Mouse (Mus musculus): ENCODE data around the gene Cpne5.
"Not testable (repeated sequence)": the region's sequence is repeated elsewhere in the genome, so short reads cannot be mapped to it uniquely, and the experiment has no call there.

Gene Cpne5

DNA sequence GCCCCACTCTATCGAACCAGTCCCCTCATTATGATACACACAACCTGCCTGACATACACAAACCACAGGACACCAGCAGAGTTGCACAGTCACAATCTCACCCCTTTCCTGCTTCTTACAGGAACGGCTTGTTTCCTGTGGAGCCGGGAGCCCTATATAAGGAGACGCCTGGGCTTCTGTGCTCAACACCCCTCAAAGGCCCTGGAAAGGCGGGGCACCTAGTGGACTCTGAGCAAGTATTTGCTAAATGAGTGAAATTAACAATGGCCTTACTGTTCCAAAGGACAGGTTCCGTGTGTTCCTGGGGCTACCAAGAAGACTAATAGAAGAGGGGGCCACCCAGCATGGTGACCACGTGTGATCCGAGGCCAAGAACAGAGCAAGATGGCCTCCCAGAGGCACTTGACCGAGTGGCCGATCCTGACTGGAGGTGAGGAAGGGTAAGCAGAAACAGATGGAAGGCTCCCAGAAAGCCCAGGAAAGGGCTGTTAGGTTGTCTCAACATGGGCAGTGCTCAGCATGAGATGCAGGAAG lies 20.1 kb upstream of the Cpne5 start:
- CTCF ChIA-PET = no interaction called here

GRCm38 (mm10) chr17:29257001-29257511 lies 19.1 kb upstream of the Cpne5 start:
- CTCF ChIA-PET = interaction anchor here (0.5 kb wide), 1 partner anchor 280 kb away, joined by 5 read pairs; no protein-coding TSS in a partner anchor

GRCm38 (mm10) chr17:29256507-29256906 lies 18.5 kb upstream of the Cpne5 start:
- CTCF ChIA-PET = interaction anchor here (1.2 kb wide), 1 partner anchor 90 kb away, joined by 3 read pairs; no protein-coding TSS in a partner anchor

GRCm38 (mm10) chr17:29254784-29255183 lies 16.8 kb upstream of the Cpne5 start:
- CTCF ChIA-PET = interaction anchor here (0.6 kb wide), 1 partner anchor 21 kb away, joined by 4 read pairs; no protein-coding TSS in a partner anchor

DNA sequence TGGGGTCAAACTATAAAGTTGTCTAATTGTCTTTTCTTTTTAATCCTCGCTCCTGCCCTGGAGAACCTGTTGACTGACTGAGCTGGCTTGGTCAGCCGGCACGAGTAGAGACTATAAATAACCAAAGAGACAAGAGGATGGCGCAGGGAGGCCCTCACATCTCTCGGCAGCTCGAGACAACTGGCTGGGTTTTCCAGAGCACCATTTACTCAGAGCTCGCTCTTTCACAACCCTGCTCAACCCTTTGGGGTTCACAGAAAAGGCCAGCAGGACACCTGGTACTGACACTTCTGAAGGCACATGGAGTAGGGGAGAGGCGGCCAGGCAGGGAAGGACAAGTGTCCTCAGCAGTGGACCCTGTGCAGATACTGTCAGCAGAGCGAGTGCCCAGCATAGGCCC lies 15.7 kb upstream of the Cpne5 start:
- CTCF ChIA-PET = no interaction called here

- CTCF ChIA-PET = interaction anchor here (0.9 kb wide), 1 partner anchor 9 kb away, joined by 10 read pairs; no protein-coding TSS in a partner anchor
Measured at GRCm38 (mm10) chr17:29253236-29253635, 15.3 kb upstream of the Cpne5 start.

DNA sequence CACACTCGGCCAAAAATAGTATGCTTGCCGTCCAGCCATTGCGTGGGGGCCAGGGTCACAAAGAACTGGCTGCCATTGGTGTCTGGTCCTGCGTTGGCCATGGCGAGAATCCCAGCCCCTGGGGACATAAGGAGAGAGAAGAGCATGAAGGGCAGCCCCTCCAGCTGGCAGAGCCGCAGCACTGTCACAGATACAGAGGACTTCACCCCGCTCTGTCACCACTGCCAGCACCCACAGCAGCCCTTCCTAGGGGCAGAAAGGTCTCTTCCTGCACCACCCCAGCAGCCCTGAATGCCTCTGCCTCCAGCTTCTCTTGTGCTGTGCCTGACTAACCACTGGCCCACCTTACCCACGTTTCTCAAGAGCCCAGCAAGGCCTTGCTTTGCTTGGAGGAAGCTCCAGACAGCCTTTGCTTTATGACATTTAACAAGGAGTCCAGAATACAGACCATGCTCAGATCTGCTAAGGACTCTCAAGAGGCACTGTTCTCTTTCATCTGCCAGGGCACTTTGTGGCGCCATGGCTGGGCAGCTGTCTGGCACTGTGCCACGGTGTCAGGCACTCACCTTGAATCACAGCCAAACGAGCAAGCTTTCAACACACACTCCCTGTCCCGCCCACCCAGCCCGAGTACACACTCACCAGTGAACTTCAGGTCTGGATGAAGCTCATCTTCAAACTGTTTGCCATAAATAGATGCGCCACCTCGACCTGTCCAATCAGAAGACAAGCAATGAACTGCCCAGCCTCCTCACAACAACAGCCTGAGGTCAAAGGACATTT lies 13.8 kb upstream of the Cpne5 start:
- CTCF ChIA-PET = no interaction called here

- CTCF ChIA-PET = not testable (repeated sequence)
Measured at GRCm38 (mm10) chr17:29251006-29251405, 13.0 kb upstream of the Cpne5 start.

DNA sequence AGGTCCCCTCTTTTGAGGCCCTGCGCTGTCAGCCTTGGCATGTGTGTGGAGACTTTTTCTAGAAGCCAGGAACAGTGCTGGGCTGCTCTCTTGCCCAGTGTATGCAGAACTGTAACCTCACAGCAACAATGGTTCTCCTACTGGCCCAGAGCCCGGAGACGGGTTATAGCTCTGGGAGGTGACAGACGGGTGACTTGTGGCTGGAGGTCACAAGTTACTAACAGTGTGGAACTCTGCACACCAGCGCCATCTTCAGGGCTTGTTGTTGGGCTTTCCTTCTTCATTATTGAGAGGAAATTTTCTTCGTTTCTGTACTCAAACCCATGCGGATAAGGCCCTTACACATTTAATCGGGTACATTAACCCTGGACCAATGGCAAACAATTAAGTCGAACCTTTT lies 11.5 kb upstream of the Cpne5 start:
- CTCF ChIA-PET = no interaction called here

- CTCF ChIA-PET = no interaction called here
Measured at GRCm38 (mm10) chr17:29247881-29248280, 9.9 kb upstream of the Cpne5 start.

- CTCF ChIA-PET = interaction anchor here (0.7 to 1.3 kb wide), 5 partner anchors 75 to 259 kb away, joined by 3 to 12 read pairs (median 4); no protein-coding TSS in a partner anchor
Measured at GRCm38 (mm10) chr17:29246602-29247001, 8.6 kb upstream of the Cpne5 start.

DNA sequence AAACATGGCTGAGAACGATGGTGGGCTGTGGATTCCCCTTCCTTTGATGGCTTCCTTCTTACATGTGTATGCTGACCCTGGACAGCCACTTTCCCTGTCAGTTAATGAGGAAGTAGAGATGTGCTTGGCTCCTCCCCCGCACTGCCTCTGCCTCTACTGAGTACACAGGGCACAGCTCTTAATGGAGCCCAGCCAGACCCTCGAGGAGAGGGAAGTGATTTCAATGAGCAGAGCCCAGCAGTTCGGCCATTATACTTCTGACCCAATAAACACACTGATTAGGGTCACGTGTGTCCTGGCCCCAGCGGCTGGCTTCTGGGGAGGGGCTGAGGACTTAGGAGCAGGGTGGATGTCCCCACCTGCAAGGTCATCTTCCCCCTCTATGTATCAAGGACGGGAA lies 7.8 kb upstream of the Cpne5 start:
- CTCF ChIA-PET = interaction anchor here (0.6 to 1.3 kb wide), 4 partner anchors 74 to 231 kb away, joined by 4 to 12 read pairs (median 6); no protein-coding TSS in a partner anchor

- CTCF ChIA-PET = interaction anchor here (0.5 to 0.6 kb wide), 3 partner anchors 23 to 230 kb away, joined by 3 to 8 read pairs (median 7); no protein-coding TSS in a partner anchor
Measured at GRCm38 (mm10) chr17:29244912-29245311, 6.9 kb upstream of the Cpne5 start.

- CTCF ChIA-PET = no interaction called here
Measured at GRCm38 (mm10) chr17:29238421-29238945, 516 bp upstream of the Cpne5 start.

DNA sequence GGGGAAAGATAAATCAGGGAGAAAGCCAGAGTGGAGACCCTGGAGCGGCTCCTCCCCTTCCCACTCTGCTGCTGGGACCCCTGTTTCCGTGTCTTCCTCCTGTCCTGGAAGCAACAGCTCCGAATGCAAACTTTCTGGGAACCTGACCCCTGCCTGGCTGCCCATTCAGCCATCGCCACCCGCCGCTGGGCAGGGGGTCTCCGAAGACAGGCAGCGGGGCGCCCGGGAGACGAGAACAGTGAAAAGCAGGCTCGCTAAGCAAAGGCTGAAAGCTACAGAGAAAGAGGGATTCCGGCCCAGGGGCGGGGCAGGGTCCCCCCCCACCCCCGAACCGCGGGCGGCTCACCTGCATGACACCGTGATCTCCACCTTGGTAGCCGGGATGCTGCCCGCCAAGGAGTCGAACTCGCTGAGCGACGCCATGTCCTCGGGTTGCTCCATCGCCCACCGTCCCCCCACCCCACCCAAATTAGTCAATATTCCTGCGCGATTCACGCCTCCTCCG lies 648 bp downstream of the Cpne5 start:
- CTCF ChIA-PET = no interaction called here

GRCm38 (mm10) chr17:29236111-29236510 lies 1.9 kb downstream of the Cpne5 start:
- CTCF ChIA-PET = no interaction called here

DNA sequence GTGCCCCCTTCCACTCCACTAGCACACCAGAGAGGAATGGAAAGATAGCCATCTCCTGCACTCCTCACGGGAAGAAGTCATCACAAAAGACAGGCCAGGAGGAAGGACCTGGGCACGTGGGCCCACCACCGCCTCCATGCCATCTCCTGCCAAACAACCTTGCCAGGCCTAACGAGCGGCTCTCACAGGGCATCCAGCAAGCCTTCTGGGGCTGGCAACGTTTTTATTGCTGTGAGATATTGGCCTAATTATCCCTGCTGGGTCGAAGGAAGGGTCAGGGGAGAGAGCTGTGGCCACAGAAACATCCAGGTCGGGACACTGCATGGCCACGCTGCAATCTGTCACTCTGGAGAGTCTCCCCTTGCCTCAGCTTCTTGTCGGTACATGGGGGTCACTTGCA lies 6.9 kb downstream of the Cpne5 start:
- CTCF ChIA-PET = no interaction called here

- CTCF ChIA-PET = no interaction called here
Measured at GRCm38 (mm10) chr17:29220631-29221030, 17.3 kb downstream of the Cpne5 start.

DNA sequence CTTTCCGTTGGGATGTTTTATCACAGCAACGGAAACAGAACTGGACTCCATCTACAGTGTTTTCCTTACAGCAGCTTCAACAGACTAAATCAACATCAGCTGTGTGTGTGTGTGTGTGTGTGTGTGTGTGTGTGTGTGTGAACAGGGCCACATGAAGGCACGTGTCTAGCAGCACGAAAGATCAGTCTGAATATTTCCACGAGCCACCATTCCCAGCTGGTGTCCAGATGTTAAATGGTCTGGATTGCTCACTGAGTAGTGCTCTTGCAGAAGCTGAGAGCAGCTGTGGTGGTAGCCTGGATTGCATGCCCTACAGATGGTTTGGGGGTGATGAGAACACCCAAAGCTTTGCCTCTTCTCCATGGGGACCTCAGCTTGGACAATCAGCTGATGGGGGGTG lies 19.9 kb downstream of the Cpne5 start:
- CTCF ChIA-PET = interaction anchor here (0.6 kb wide), 1 partner anchor 301 kb away, joined by 3 read pairs; no protein-coding TSS in a partner anchor

DNA sequence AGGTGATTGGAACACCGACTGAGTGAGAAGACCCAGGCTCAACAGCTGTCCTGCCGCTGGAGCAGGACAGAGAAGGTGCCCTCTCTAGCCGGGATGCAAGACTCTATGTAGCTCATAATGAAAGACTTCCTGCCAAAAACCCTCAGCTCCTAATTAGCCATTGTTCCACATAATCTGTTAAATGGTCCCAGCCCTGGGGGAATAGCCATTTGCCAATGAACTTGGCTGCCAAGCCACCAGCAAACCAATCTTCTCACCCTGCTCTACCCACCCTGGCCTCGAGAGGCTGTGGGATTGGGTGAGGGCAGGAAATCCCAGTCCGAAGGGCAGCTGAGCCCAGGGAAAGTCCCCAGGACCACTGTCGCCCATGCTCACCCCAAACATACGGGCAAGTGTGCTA lies 21.9 kb downstream of the Cpne5 start:
- CTCF ChIA-PET = no interaction called here

DNA sequence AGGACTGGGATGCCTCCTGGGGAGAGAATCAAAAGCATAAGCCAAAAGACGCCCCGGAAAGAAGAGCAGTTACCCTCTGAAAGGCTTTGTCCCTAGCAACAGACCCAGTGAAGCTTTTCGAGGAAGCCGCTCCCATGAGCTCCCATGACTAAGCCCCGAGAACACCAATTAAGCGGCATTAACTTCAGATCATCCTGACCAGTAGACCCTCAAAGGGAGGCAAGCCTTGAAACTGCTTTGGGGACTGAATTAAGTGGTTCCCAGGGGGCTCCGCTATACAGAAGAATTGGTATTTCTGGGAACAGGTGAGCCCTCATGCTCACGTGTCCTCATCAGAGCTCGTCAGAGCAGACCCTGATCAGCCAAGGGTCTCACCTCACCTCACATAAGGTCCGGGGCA lies 23.3 kb downstream of the Cpne5 start:
- CTCF ChIA-PET = no interaction called here

- CTCF ChIA-PET = interaction anchor here (0.6 to 0.7 kb wide), 2 partner anchors 64 to 218 kb away, joined by 3 to 7 read pairs; no protein-coding TSS in a partner anchor
Measured at GRCm38 (mm10) chr17:29214193-29214456, 23.8 kb downstream of the Cpne5 start.
